Mouse (Mus musculus) heart, postnatal 0 days (tissue): ENCODE measurements around the gene Hs3st5.

Source experiments
- CTCF ChIP-seq: IDR thresholded peaks from 2 replicates; pipeline ENCODE4 v1.5.1; 2016; ENCODE audit warnings: antibody characterized with exemption, control low read depth, low read depth
- EP300 ChIP-seq: IDR thresholded peaks from 2 replicates; pipeline ENCODE4 v1.6.1; 2016; ENCODE audit warnings: antibody characterized with exemption, low read depth

DNA sequence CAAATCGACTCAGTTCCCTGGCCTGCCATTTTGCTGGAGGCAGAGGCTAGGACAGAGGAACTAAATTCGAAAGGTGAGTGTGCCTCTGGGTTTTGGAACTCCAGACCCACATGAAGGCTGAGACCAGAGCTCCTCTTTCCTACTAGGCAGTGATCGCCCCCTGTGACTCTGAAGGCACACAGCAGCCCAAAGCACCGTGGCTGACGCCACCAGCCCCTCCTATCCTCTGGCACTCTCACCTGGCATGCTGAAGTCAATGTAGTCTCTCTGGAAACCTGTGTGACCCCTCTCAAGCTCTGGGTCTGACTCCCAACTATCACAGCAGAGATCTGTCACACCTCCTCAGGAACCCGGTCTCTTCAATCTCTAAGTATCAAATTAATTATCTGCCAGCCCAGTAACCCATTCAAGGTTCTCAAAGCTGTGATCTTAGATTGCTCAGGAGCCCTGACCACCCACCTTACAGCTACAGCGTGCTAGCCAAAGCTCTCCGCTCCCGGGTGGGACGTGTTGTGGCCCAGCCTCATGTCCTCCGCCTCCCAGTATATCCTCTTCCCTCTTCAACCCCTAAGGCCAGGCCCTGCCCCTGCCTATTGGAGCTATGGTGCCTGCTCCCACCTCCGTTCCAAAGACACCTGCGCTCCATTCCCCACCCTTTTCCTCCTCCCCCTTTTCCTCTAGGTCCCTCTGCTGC is 434 bp upstream of the Hs3st5 start:
- TF ChIP-seq EP300: no peak
- TF ChIP-seq CTCF: 0 out of 2 replicates have a peak, but pooled peaks have one; percentile 12
